Mouse (Mus musculus) splenic B cell, adult 2 months (primary cell): ENCODE data around the gene Dppa1.
A peak's percentile ranks its signal among the peaks of the same experiment; 100 is the strongest.
"Not testable (repeated sequence)": the region's sequence is repeated elsewhere in the genome, so short reads cannot be mapped to it uniquely, and the experiment has no call there.

Experiments
- DNase-seq: peaks from one replicate; pipeline ENCODE4 v3.0.0-alpha.2; 2011; ENCODE audit warnings: low read depth, low spot score
- H3K27me3 ChIP-seq: 2 replicates; pipeline ENCODE4 v1.6.1; 2012; ENCODE audit warnings: mild to moderate bottlenecking, low read length, moderate library complexity, mixed read lengths; ENCODE audit not compliant: control insufficient read depth, poor library complexity, insufficient read depth, severe bottlenecking
- H3K36me3 ChIP-seq: 2 replicates; pipeline ENCODE4 v1.6.1; 2012; ENCODE audit warnings: mild to moderate bottlenecking, low read length, moderate library complexity, mixed read lengths; ENCODE audit not compliant: control insufficient read depth, poor library complexity, insufficient read depth, severe bottlenecking

Gene Dppa1

GRCm38 (mm10) chr11:46629211-46629795, at the start of gene Dppa1:
Gene Dppa1, minus strand, starts transcription at chr11:46629261.
- DNase-seq: no peak
- no peaks in the 10 kb centered on the region for H3K27me3 ChIP-seq
- no peaks in the 10 kb centered on the region for H3K36me3 ChIP-seq

GRCm38 (mm10) chr11:46667938-46668337, 38.9 kb upstream of the Dppa1 start:
- Histone ChIP-seq H3K36me3 (no peaks in the 10 kb centered on the region), H3K27me3 (no peaks in the 10 kb centered on the region)
- DNase-seq: no peak

- Histone ChIP-seq H3K36me3 (no peaks in the 10 kb centered on the region), H3K27me3 (no peaks in the 10 kb centered on the region)
- DNase-seq: no peak
Measured at GRCm38 (mm10) chr11:46667105-46667504, 38.0 kb upstream of the Dppa1 start.

GRCm38 (mm10) chr11:46665599-46666522, 36.8 kb upstream of the Dppa1 start:
- Histone ChIP-seq H3K36me3 (no peaks in the 10 kb centered on the region), H3K27me3 (no peaks in the 10 kb centered on the region)
- DNase-seq: peak; percentile 57

- H3K36me3 ChIP-seq: no peaks in the 10 kb centered on the region
- no peak for DNase-seq
- H3K27me3 ChIP-seq: no peaks in the 10 kb centered on the region
Measured at GRCm38 (mm10) chr11:46663215-46663614, 34.2 kb upstream of the Dppa1 start.

GRCm38 (mm10) chr11:46652476-46652875, 23.4 kb upstream of the Dppa1 start:
- no peaks in the 10 kb centered on the region for H3K36me3 ChIP-seq
- DNase-seq: no peak
- no peaks in the 10 kb centered on the region for H3K27me3 ChIP-seq

GRCm38 (mm10) chr11:46649655-46650054, 20.6 kb upstream of the Dppa1 start:
- not testable (repeated sequence) for DNase-seq, H3K27me3 ChIP-seq, H3K36me3 ChIP-seq

GRCm38 (mm10) chr11:46644824-46645223, 15.8 kb upstream of the Dppa1 start:
- DNase-seq: no peak
- no peaks in the 10 kb centered on the region for H3K36me3 ChIP-seq
- H3K27me3 ChIP-seq: no peaks in the 10 kb centered on the region

- H3K36me3 ChIP-seq: no peaks in the 10 kb centered on the region
- peak; percentile 32 for DNase-seq
Measured at GRCm38 (mm10) chr11:46636568-46636967, 7.5 kb upstream of the Dppa1 start.

GRCm38 (mm10) chr11:46635516-46635915, 6.5 kb upstream of the Dppa1 start:
- H3K36me3 ChIP-seq: not testable (repeated sequence)
- DNase-seq: peak; percentile 10

More at GRCm38 (mm10) chr11:46636568-46636967, 7.5 kb upstream of the Dppa1 start:
- H3K27me3 ChIP-seq: no peaks in the 10 kb centered on the region

GRCm38 (mm10) chr11:46631635-46632034, 2.6 kb upstream of the Dppa1 start:
- DNase-seq: peak; percentile 33
- Histone ChIP-seq H3K36me3 (no peaks in the 10 kb centered on the region), H3K27me3 (no peaks in the 10 kb centered on the region)

More at GRCm38 (mm10) chr11:46635516-46635915, 6.5 kb upstream of the Dppa1 start:
- H3K27me3 ChIP-seq: not testable (repeated sequence)

GRCm38 (mm10) chr11:46620414-46621168, 8.5 kb downstream of the Dppa1 start:
- no peaks in the 10 kb centered on the region for H3K27me3 ChIP-seq
- DNase-seq: no peak
- H3K36me3 ChIP-seq: no peaks in the 10 kb centered on the region

GRCm38 (mm10) chr11:46619929-46620328, 9.1 kb downstream of the Dppa1 start:
- no peaks in the 10 kb centered on the region for H3K36me3 ChIP-seq
- DNase-seq: no peak

GRCm38 (mm10) chr11:46592416-46592815, 36.6 kb downstream of the Dppa1 start:
- no peaks in the 10 kb centered on the region for H3K36me3 ChIP-seq
- H3K27me3 ChIP-seq: no peaks in the 10 kb centered on the region
- DNase-seq: no peak

More at GRCm38 (mm10) chr11:46619929-46620328, 9.1 kb downstream of the Dppa1 start:
- H3K27me3 ChIP-seq: no peaks in the 10 kb centered on the region

- Histone ChIP-seq H3K27me3 (no peaks in the 10 kb centered on the region; the same call in 1 of the 2 replicates), H3K36me3 (no peaks in the 10 kb centered on the region)
- DNase-seq: no peak
Measured at GRCm38 (mm10) chr11:46582741-46583140, 46.3 kb downstream of the Dppa1 start.
